Mouse (Mus musculus): ENCODE data around the gene Morn3. TPM values are rescaled to one million over a fixed set of nuclear protein-coding genes. Genes with fewer than 3 reads are reported as not detected.

Gene Morn3
- total and polyA plus RNA-seq, 3 experiments, result not detected

DNA sequence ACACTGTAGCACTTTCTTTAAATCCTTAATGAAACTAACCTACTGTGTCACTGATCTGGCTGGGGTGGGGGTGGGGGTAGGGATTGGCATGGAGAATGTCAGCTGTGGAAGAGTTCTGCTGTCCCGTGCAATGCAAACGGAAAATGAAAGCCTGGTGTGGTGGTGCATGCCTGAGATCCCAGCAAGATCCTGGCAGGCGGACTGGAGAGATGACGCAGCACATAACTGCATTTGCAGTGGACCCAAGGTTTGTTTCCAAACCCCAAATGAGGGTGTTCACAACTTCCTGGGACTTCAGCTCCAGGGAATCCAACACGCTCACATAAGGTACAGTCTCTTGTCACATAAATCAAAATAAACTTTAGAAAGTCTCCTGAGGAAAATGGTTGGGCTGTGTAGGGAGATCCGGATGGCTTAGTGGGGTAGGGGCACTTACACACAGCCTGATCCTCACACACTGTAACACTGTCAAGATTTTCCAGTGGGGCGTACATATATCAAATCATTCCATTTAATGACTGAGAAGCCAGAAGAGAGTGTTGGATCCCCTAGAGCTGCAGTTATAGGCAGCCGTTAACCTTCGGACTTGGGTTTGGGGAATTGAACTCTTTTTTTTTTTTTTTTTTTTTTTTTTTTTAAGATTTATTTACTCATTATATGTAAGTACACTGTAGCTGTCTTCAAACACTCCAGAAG lies 14.0 kb upstream of the Morn3 start:
- TF ChIP-seq GATA2 (IDR thresholded peaks at IDR 0.05; ENCODE audit: borderline replicate concordance, low read depth, low read length), result no peak
- TF ChIP-seq POLR2AphosphoS5 (IDR thresholded peaks at IDR 0.05; ENCODE audit: insufficient replicate concordance, low read depth, low read length), result no peak
- TF ChIP-seq TAL1 (conservative IDR thresholded peaks at IDR 0.05; ENCODE audit: low read depth, low read length), result no peak
- no peaks in the 10 kb centered on the region for H3K36me3 ChIP-seq (replicated peaks)
- H3K4me3 ChIP-seq (ENCODE audit: low read depth, low read length), result no peak overlapping the region
- H3K27me3 ChIP-seq (ENCODE audit: insufficient read depth, low read length), result no peaks in the 10 kb centered on the region
- no peaks in the 10 kb centered on the region for H3K9me3 ChIP-seq (replicated peaks)
- ATAC-seq (ENCODE audit: extremely low read depth, insufficient number of reproducible peaks, low FRiP score, poor library complexity, severe bottlenecking) (no peak), DNase-seq (ENCODE audit: low spot score) (no peak)
- peaks cover 27% of the 10 kb centered on the region for H3K4me1 ChIP-seq (ENCODE audit: insufficient read depth, low read depth, low read length)

DNA sequence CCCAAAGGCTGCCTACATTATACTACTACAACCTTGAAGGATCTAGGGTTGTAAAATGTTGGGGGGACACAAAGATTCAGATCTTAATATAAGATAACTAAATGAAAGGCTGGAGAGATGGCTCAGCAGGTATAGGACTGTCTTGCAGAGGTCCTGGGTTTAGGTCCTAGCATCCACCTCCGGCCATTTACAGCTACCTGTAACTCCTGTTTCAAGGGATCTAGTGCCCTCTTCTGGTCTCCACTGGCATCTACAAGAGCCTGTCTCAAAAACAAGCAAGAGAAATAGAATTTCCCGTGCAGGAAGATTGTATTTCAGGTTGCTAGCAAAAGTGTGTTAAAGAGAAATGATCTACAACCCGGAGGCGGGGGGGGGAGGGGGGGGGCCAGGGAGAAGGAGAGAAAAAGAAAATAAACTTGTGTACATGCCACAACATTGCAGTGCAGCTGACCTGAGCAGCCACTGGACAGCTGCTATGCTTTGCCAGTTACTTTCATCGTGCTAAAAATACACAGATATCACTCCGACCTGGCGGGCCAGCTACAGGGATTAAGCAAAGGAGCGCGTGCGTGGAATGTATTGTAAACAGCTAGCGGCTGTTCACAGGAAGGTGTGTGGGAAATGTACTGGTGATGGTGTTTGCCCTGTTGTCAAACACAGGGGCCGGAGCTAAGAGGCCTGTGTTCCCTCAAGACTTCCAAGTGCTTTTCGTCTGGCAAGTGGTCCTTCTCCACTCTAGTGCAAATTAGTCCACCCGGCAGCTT lies 13.1 kb upstream of the Morn3 start:
- TF ChIP-seq GATA1 (IDR thresholded peaks at IDR 0.05; ENCODE audit: borderline replicate concordance, low read length) (no peak), GATA2 (IDR thresholded peaks at IDR 0.05; ENCODE audit: borderline replicate concordance, low read depth, low read length) (no peak), POLR2AphosphoS5 (IDR thresholded peaks at IDR 0.05; ENCODE audit: insufficient replicate concordance, low read depth, low read length) (no peak), TAL1 (conservative IDR thresholded peaks at IDR 0.05; ENCODE audit: low read depth, low read length) (no peak), CTCF (IDR thresholded peaks at IDR 0.05; ENCODE audit: low read depth, low read length) (peak; percentile 55; the same call in 1 of the 2 replicates)
- peaks cover 27% of the 10 kb centered on the region for H3K4me1 ChIP-seq (ENCODE audit: insufficient read depth, low read depth, low read length)

DNA sequence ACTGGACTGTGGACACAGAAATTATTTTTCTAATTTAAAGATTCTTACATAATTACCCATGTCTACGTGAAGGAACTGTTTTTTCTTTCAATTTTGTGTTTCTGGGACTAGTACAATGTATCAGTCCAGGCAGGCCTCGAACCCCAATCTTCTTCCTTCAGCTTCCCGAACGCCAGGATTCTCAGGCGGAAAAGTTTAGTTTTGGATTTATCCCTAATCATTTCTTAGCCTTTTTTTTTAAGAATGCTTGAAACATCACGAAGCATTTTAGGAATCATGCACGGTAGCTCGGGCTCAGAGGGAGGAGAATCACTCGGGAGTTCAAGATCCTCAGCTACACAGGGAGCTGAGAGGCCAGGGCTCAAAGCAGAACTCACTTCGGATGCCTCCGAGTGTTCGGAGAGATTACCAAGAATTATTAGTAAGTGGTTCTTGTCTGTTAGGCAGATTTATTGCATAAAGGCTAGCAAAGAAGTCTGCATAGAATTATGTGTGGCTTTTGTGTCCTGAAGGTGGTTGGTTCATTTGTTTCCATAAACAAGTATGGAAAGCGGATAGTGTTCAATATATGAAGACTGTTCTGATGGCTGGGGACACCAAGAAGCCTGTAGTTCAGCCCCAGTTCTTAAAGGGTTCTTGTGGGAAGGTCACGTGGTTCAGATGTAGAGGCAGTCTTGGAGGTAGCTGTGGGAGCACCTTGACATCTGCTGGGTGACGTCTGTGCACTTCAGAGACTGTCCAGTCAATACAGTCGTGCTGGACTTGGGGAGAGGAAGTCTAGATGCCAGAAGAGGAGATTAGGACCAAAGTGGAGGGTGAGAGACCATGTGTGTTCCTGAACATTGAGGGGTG lies 11.7 kb upstream of the Morn3 start:
- Histone ChIP-seq H3K9me3 (replicated peaks) (no peaks in the 10 kb centered on the region), H3K4me1 (ENCODE audit: insufficient read depth, low read depth, low read length) (peaks cover 25% of the 10 kb centered on the region), H3K4me3 (ENCODE audit: low read depth, low read length) (peak overlapping the region; percentile 66), H3K36me3 (replicated peaks) (no peaks in the 10 kb centered on the region), H3K27me3 (ENCODE audit: insufficient read depth, low read length) (peaks cover 3% of the 10 kb centered on the region; the same call in 1 of the 2 replicates)
- TF ChIP-seq TAL1 (conservative IDR thresholded peaks at IDR 0.05; ENCODE audit: low read depth, low read length) (no peak), GATA2 (IDR thresholded peaks at IDR 0.05; ENCODE audit: borderline replicate concordance, low read depth, low read length) (no peak), POLR2AphosphoS5 (IDR thresholded peaks at IDR 0.05; ENCODE audit: insufficient replicate concordance, low read depth, low read length) (no peak), GATA1 (IDR thresholded peaks at IDR 0.05; ENCODE audit: borderline replicate concordance, low read length) (no peak)
- ATAC-seq (ENCODE audit: extremely low read depth, insufficient number of reproducible peaks, low FRiP score, poor library complexity, severe bottlenecking) (peak; percentile 46; the same call in 1 of the 2 replicates), DNase-seq (ENCODE audit: low spot score) (peak; percentile 44)

More for the DNA sequence above, 13.1 kb upstream of the Morn3 start:
- DNase-seq (ENCODE audit: low spot score) (no peak), ATAC-seq (ENCODE audit: extremely low read depth, insufficient number of reproducible peaks, low FRiP score, poor library complexity, severe bottlenecking) (no peak)
- Histone ChIP-seq H3K36me3 (replicated peaks) (no peaks in the 10 kb centered on the region), H3K4me3 (ENCODE audit: low read depth, low read length) (no peak overlapping the region), H3K27me3 (ENCODE audit: insufficient read depth, low read length) (no peaks in the 10 kb centered on the region), H3K9me3 (replicated peaks) (no peaks in the 10 kb centered on the region)

DNA sequence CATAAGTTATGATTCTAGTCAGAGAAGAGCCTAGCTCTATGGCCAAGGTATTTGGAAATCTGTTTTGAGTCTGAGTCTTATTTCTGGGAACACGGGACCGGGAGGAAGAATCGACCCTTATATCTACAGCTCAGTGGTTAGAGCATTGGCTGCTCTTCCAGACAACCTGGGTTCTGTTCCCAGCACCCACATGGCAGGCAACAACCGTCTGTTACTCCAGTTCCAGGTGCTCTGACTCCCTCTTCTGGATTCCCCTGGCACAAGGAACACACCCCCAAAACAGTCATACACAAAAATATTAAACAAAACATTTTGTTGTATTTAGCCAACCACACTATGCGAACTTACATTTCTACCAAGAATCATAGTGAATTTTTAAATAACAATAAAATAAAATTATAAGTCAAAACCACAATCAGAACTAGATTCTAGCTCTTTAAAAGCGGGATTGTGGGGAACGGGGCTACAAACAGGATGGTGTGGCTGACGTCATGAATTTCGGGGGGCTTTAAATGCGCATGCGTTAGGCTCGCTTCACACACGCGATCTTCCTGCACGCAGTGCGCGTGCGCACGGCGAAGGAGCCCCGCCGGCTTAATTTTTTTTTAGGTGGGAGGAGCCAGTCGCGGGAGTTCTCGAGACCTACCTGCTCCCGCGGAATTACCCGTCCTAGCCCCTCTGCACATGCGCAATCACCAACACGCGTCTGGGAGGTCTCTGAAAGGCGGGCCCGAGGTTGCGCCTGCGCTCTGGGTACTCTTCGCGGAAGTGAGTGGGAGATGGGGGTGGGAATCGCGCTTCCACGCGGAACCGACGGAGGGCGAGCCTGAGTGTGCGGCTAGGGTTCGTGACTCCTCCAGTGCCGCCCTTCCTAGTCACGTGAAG lies 10.8 kb upstream of the Morn3 start:
- Histone ChIP-seq H3K36me3 (replicated peaks) (no peaks in the 10 kb centered on the region), H3K9me3 (replicated peaks) (no peaks in the 10 kb centered on the region), H3K27me3 (ENCODE audit: insufficient read depth, low read length) (peaks cover 3% of the 10 kb centered on the region; the same call in 1 of the 2 replicates), H3K4me3 (ENCODE audit: low read depth, low read length) (peak overlapping the region; percentile 66), H3K4me1 (ENCODE audit: insufficient read depth, low read depth, low read length) (peaks cover 25% of the 10 kb centered on the region)
- no peak for TF ChIP-seq GATA1 (IDR thresholded peaks at IDR 0.05; ENCODE audit: borderline replicate concordance, low read length)
- TF ChIP-seq GATA2 (IDR thresholded peaks at IDR 0.05; ENCODE audit: borderline replicate concordance, low read depth, low read length), result no peak
- TF ChIP-seq POLR2AphosphoS5 (IDR thresholded peaks at IDR 0.05; ENCODE audit: insufficient replicate concordance, low read depth, low read length), result no peak
- no peak for TF ChIP-seq CTCF (IDR thresholded peaks at IDR 0.05; ENCODE audit: low read depth, low read length)
- no peak for TF ChIP-seq TAL1 (conservative IDR thresholded peaks at IDR 0.05; ENCODE audit: low read depth, low read length)
- ATAC-seq (ENCODE audit: extremely low read depth, insufficient number of reproducible peaks, low FRiP score, poor library complexity, severe bottlenecking), result peak; percentile 94
- DNase-seq (ENCODE audit: low spot score), result peak; percentile 86

DNA sequence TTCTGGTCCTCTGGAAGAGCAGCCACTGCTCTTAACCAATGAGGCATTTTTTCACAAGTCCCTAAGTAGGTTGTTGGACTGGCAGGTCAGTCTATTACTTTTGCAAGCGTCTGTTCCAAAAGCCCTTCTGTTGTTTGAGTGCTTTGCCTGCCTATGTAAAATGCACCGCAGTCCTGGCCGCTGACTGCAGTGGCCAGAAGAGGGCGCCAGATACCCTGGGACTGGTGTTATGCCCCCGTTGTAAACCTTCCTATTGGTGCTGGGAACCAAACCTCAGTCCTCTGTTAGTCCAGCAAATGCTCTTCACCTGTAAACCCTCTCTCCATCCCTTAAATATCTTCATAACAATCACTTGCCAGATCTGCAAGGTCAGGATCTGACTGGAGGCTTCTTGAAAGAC lies 4.9 kb upstream of the Morn3 start:
- Histone ChIP-seq H3K36me3 (replicated peaks) (no peaks in the 10 kb centered on the region), H3K4me3 (ENCODE audit: low read depth, low read length) (no peak overlapping the region), H3K4me1 (ENCODE audit: insufficient read depth, low read depth, low read length) (peaks cover 5% of the 10 kb centered on the region), H3K9me3 (replicated peaks) (peaks cover 4% of the 10 kb centered on the region; the same call in 1 of the 2 replicates), H3K27me3 (ENCODE audit: insufficient read depth, low read length) (peaks cover 24% of the 10 kb centered on the region)
- no peak for TF ChIP-seq TAL1 (conservative IDR thresholded peaks at IDR 0.05; ENCODE audit: low read depth, low read length)
- TF ChIP-seq GATA2 (IDR thresholded peaks at IDR 0.05; ENCODE audit: borderline replicate concordance, low read depth, low read length), result no peak
- TF ChIP-seq POLR2AphosphoS5 (IDR thresholded peaks at IDR 0.05; ENCODE audit: insufficient replicate concordance, low read depth, low read length), result no peak
- no peak for TF ChIP-seq GATA1 (IDR thresholded peaks at IDR 0.05; ENCODE audit: borderline replicate concordance, low read length)
- no peak for TF ChIP-seq CTCF (IDR thresholded peaks at IDR 0.05; ENCODE audit: low read depth, low read length)
- no peak for DNase-seq (ENCODE audit: low spot score)
- ATAC-seq (ENCODE audit: extremely low read depth, insufficient number of reproducible peaks, low FRiP score, poor library complexity, severe bottlenecking), result no peak

Measured in G1E (cell line).